Mouse (Mus musculus) erythroblast, embryonic 14.5 days (primary cell): ENCODE measurements around the gene D17Wsu92e.

ENCODE experiments used
- GATA1 ChIP-seq: IDR thresholded peaks from 2 replicates; pipeline ENCODE4 v1.6.1; 2012; ENCODE audit warnings: low read length, inconsistent platforms, mixed read lengths
- TAL1 ChIP-seq: IDR thresholded peaks from 3 replicates; pipeline ENCODE4 v1.6.1; 2012; ENCODE audit warnings: low read length, inconsistent platforms, mixed read lengths

- TF ChIP-seq TAL1 (no peak), GATA1 (no peak)
Observed at GRCm38 (mm10) chr17:27725011-27725410, 95.4 kb downstream of the D17Wsu92e start.
